Mouse (Mus musculus) testis, adult 2 months (tissue): Measurements from ENCODE around the gene Zfp719. TPM values are rescaled to one million over a fixed set of nuclear protein-coding genes. Genes with fewer than 3 reads are reported as not detected.

Source experiments
- H3K27ac ChIP-seq: fragments of 200-500 bp; 2 replicates; pipeline ENCODE4 v1.5.1; 2012; ENCODE audit warnings: low read depth, low read length; ENCODE audit not compliant: control insufficient read depth, insufficient read depth
- H3K27me3 ChIP-seq: fragments of 200-500 bp; 2 replicates; pipeline ENCODE4 v1.6.1; 2012; ENCODE audit warnings: mild to moderate bottlenecking, low read length, moderate library complexity; ENCODE audit not compliant: control insufficient read depth, insufficient read depth
- H3K36me3 ChIP-seq: fragments of 200-500 bp; 2 replicates; pipeline ENCODE4 v1.6.1; 2012; ENCODE audit warnings: mild to moderate bottlenecking, low read length; ENCODE audit not compliant: control insufficient read depth, insufficient read depth
- H3K4me1 ChIP-seq: fragments of 200-500 bp; 2 replicates; pipeline ENCODE4 v1.6.1; 2012; ENCODE audit warnings: low read length; ENCODE audit not compliant: control insufficient read depth, insufficient read depth
- H3K4me3 ChIP-seq: fragments of 200-500 bp; 2 replicates; pipeline ENCODE4 v1.5.1; 2012; ENCODE audit warnings: low read depth, mild to moderate bottlenecking, low read length, moderate library complexity, mixed read lengths; ENCODE audit not compliant: control insufficient read depth
- CTCF ChIP-seq: fragments of 200-500 bp; IDR thresholded peaks from 2 replicates; pipeline ENCODE4 v1.5.1; 2012; ENCODE audit warnings: low read depth, mild to moderate bottlenecking, inconsistent platforms, low read length, moderate library complexity; ENCODE audit not compliant: control insufficient read depth, insufficient read depth, insufficient replicate concordance
- POLR2A ChIP-seq: fragments of 200-500 bp; IDR thresholded peaks from 2 replicates; pipeline ENCODE4 v1.6.1; 2012; ENCODE audit warnings: low read depth, mild to moderate bottlenecking, inconsistent platforms, low read length, moderate library complexity; ENCODE audit not compliant: control insufficient read depth
- polyA plus RNA-seq: library from polyadenylated mRNA; depleted of rRNA; stranded (reverse); fragments of >200 nt; gene quantifications from 2 replicates; pipeline ENCODE4 v1.2.3, GENCODE M21; 2012

Gene Zfp719
- polyA plus RNA-seq, 1 experiment, result 3.8 TPM

- TF ChIP-seq CTCF (no peak), POLR2A (no peak)
- H3K4me1 ChIP-seq, result no peaks in the 10 kb centered on the region
- no peak overlapping the region for H3K4me3 ChIP-seq
- no peaks in the 10 kb centered on the region for H3K36me3 ChIP-seq
- H3K27me3 ChIP-seq, result no peaks in the 10 kb centered on the region
- no peak overlapping the region for H3K27ac ChIP-seq
These were observed 31.7 kb upstream of the Zfp719 start for GRCm38 (mm10) chr7:43547666-43548065.

DNA sequence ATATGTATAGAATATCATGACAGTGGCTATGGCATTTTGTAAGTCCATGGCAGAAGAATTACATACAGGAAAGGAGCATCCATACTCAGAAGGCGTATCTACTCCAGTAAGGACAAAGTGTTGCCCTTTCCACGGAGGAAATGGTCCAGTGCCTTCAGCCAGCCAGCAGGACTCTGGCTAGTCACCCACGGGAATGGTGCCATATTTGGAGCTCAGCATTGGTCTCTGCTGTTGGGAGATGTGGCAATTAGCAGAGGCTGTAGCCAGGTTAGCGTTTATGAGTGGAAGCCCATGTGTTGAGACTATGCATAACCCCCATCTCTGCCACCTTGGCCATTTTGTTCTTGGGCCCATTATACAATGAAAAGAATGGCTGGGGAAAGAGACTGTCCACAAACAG lies 31.2 kb upstream of the Zfp719 start:
- H3K36me3 ChIP-seq, result no peaks in the 10 kb centered on the region
- no peaks in the 10 kb centered on the region for H3K4me1 ChIP-seq
- TF ChIP-seq POLR2A (no peak), CTCF (no peak)
- no peaks in the 10 kb centered on the region for H3K27me3 ChIP-seq
- H3K4me3 ChIP-seq, result no peak overlapping the region
- no peak overlapping the region for H3K27ac ChIP-seq

DNA sequence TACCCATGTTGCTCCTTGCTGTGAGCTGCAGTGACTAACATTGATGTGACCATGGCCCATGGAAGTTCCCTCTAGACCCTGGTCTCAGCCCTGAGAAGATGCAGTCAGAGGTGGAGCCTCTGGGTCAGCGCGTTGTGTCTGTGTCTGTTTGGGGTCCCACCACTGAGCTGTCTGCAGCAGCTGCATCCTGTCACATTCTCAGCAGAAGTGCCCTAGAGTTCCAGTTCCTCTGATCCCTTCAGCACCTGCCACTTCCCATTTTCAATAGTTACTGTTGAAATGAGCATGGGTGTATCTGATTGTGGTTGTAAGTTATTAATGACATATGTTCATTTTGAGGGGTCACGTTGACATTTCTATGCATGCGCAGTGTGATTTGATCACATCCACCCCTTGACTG lies 26.3 kb upstream of the Zfp719 start:
- H3K27me3 ChIP-seq, result no peaks in the 10 kb centered on the region
- no peak overlapping the region for H3K4me3 ChIP-seq
- H3K4me1 ChIP-seq, result no peaks in the 10 kb centered on the region
- TF ChIP-seq POLR2A, result no peak
- no peak for TF ChIP-seq CTCF
- no peaks in the 10 kb centered on the region for H3K36me3 ChIP-seq
- H3K27ac ChIP-seq, result no peak overlapping the region

DNA sequence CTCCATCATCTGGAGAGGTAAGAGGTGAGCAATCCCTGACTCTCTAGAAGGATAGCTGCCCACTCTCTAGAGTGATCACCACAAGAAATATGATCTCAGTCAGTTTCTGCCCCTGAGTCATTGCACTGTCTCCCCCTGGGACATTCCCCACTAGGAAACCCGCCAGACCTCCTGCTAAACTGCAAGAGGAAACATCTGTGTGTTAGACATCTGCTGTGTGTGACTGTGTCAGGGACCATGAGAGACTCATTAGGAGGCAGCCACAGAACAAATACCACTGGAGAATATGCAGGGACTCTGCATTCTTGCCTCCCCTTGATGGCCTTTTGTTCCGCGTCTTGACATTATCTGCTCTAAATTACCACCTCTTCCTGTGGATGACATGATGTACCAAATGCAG lies 24.9 kb upstream of the Zfp719 start:
- no peaks in the 10 kb centered on the region for H3K36me3 ChIP-seq
- TF ChIP-seq CTCF (no peak), POLR2A (no peak)
- H3K4me3 ChIP-seq, result no peak overlapping the region
- H3K4me1 ChIP-seq, result no peaks in the 10 kb centered on the region
- no peaks in the 10 kb centered on the region for H3K27me3 ChIP-seq
- no peak overlapping the region for H3K27ac ChIP-seq

GRCm38 (mm10) chr7:43555351-43555750 lies 24.1 kb upstream of the Zfp719 start:
- Histone ChIP-seq H3K27ac (no peak overlapping the region), H3K4me3 (no peak overlapping the region), H3K27me3 (no peaks in the 10 kb centered on the region), H3K36me3 (no peaks in the 10 kb centered on the region), H3K4me1 (no peaks in the 10 kb centered on the region)
- TF ChIP-seq POLR2A (no peak), CTCF (no peak)

DNA sequence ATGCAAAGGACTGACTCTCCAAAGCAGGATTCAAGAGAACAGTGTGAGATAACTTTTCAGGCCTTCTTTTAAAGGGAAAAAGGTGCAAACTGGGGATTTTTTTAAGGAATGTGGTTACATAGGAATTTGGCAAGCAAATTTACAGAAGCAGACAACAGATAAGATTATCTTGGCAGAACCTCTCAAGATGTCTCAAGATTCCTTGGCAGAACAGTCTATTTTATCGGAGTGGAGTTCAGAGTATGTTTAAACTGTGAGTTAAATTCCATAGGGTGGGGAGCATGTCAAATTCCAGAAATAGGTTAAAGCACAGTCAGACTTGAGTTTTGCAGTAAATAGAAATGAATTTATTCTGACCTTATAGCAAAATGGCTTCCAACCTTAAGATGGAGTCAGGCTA lies 22.5 kb upstream of the Zfp719 start:
- Histone ChIP-seq H3K4me3 (no peak overlapping the region), H3K27me3 (no peaks in the 10 kb centered on the region), H3K36me3 (no peaks in the 10 kb centered on the region), H3K27ac (no peak overlapping the region), H3K4me1 (0 out of 2 replicates have a peak, but pooled peaks cover 1% of the 10 kb centered on the region)
- no peak for TF ChIP-seq CTCF
- TF ChIP-seq POLR2A, result no peak

GRCm38 (mm10) chr7:43562006-43562633 lies 17.3 kb upstream of the Zfp719 start, which contains the start of gene Zfp658:
Gene Zfp658 (plus strand): TSS chr7:43562256.
- Histone ChIP-seq H3K36me3 (no peaks in the 10 kb centered on the region), H3K27ac (peak within 1 kb of the TSS; percentile 56; the same call in 1 of the 2 replicates), H3K27me3 (no peaks in the 10 kb centered on the region), H3K4me1 (peaks cover 11% of the 10 kb centered on the region), H3K4me3 (peak within 1 kb of the TSS; percentile 85)
- TF ChIP-seq POLR2A (peak; percentile 31; the same call in 1 of the 2 replicates), CTCF (no peak)

DNA sequence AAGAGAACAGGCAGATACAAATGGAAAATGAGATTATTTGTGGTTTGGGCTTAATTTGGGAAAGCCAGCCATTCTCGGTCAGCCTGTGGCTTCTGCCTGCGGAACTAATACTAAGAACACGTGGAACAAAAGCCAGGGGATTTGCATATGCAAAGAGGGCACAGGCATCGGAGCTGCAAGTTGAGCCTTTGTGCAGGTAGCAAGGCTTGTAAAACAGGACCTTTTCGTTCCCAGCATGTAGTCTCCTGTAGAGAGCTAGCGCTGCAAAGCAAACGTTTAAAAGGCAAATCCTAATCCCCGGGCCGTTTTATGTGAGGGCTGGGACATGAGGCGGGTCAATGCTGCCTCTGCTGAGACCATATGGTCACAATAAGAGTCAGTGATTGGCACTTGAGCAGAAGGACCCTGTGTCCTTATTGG lies 16.7 kb upstream of the Zfp719 start:
- TF ChIP-seq POLR2A, result no peak
- H3K27me3 ChIP-seq, result no peaks in the 10 kb centered on the region
- no peaks in the 10 kb centered on the region for H3K36me3 ChIP-seq
- H3K4me1 ChIP-seq, result peaks cover 11% of the 10 kb centered on the region
- H3K4me3 ChIP-seq, result peak overlapping the region; percentile 85
- no peak overlapping the region for H3K27ac ChIP-seq
